Mouse (Mus musculus): ENCODE measurements around the gene Slc41a3. TPM values are rescaled to one million over a fixed set of nuclear protein-coding genes. Genes with fewer than 3 reads are reported as not detected.
"Not testable (repeated sequence)": the region's sequence is repeated elsewhere in the genome, so short reads cannot be mapped to it uniquely, and the experiment has no call there.

The Slc41a3 gene
- polyA plus RNA-seq, 1 experiment from 2014 or later: 5.6 TPM

- no peak for ATAC-seq (replicated peaks; ENCODE audit: low FRiP score, low read depth)
- no peak overlapping the region for H3K27ac ChIP-seq
These were observed 20.2 kb downstream of the Slc41a3 start for GRCm38 (mm10) chr6:90624733-90625132.

GRCm38 (mm10) chr6:90625207-90625994, 20.9 kb downstream of the Slc41a3 start:
- H3K36me3 ChIP-seq (ENCODE audit: insufficient read depth, low read length): no peaks in the 10 kb centered on the region
- H3K4me2 ChIP-seq (ENCODE audit: low read length): no peak overlapping the region
- no peak overlapping the region for H3K27ac ChIP-seq
- TF ChIP-seq CTCF (IDR thresholded peaks at IDR 0.05; ENCODE audit: low read depth): 0 out of 2 replicates have a peak, but pooled peaks have one; percentile 26
- no peak overlapping the region for H3K9ac ChIP-seq (ENCODE audit: low read depth, low read length)
- no peak overlapping the region for H3K4me3 ChIP-seq (replicated peaks; ENCODE audit: low read depth, low read length)
- H3K4me1 ChIP-seq (replicated peaks; ENCODE audit: insufficient read depth, low read length): peaks cover 8% of the 10 kb centered on the region; the same call in 1 of the 2 replicates
- no peaks in the 10 kb centered on the region for H3K9me3 ChIP-seq (replicated peaks; ENCODE audit: low read length)
- ATAC-seq (replicated peaks; ENCODE audit: low FRiP score, low read depth): no peak
- no peak for DNase-seq (ENCODE audit: low spot score)
- 80% methylated on average over 7 of the region's 7 CpGs for WGBS
- H3K27me3 ChIP-seq (ENCODE audit: insufficient read depth, low read length): no peaks in the 10 kb centered on the region

More at GRCm38 (mm10) chr6:90624733-90625132, 20.2 kb downstream of the Slc41a3 start:
- Histone ChIP-seq H3K4me2 (ENCODE audit: low read length) (no peak overlapping the region), H3K27me3 (ENCODE audit: insufficient read depth, low read length) (no peaks in the 10 kb centered on the region), H3K4me1 (replicated peaks; ENCODE audit: insufficient read depth, low read length) (peaks cover 11% of the 10 kb centered on the region), H3K9ac (ENCODE audit: low read depth, low read length) (no peak overlapping the region), H3K9me3 (replicated peaks; ENCODE audit: low read length) (no peaks in the 10 kb centered on the region), H3K36me3 (ENCODE audit: insufficient read depth, low read length) (no peaks in the 10 kb centered on the region), H3K4me3 (replicated peaks; ENCODE audit: low read depth, low read length) (no peak overlapping the region)
- 67% methylated on average over 11 of the region's 11 CpGs for WGBS
- TF ChIP-seq CTCF (IDR thresholded peaks at IDR 0.05; ENCODE audit: low read depth): no peak
- no peak for DNase-seq (ENCODE audit: low spot score)

- Histone ChIP-seq H3K4me1 (replicated peaks; ENCODE audit: insufficient read depth, low read length) (0 out of 2 replicates have a peak, but pooled peaks cover 5% of the 10 kb centered on the region), H3K27ac (no peak overlapping the region), H3K4me3 (replicated peaks; ENCODE audit: low read depth, low read length) (no peak overlapping the region), H3K27me3 (ENCODE audit: insufficient read depth, low read length) (no peaks in the 10 kb centered on the region), H3K36me3 (ENCODE audit: insufficient read depth, low read length) (no peaks in the 10 kb centered on the region), H3K9ac (ENCODE audit: low read depth, low read length) (no peak overlapping the region), H3K9me3 (replicated peaks; ENCODE audit: low read length) (no peaks in the 10 kb centered on the region), H3K4me2 (ENCODE audit: low read length) (no peak overlapping the region)
- no peak for TF ChIP-seq CTCF (IDR thresholded peaks at IDR 0.05; ENCODE audit: low read depth)
- no peak for DNase-seq (ENCODE audit: low spot score)
- no peak for ATAC-seq (replicated peaks; ENCODE audit: low FRiP score, low read depth)
- 89% methylated on average over 4 of the region's 4 CpGs for WGBS
These were observed 23.0 kb downstream of the Slc41a3 start for GRCm38 (mm10) chr6:90627556-90627955.

- DNase-seq (ENCODE audit: low spot score): no peak
- H3K9me3 ChIP-seq (replicated peaks; ENCODE audit: low read length): no peaks in the 10 kb centered on the region
- no peak for ATAC-seq (replicated peaks; ENCODE audit: low FRiP score, low read depth)
- no peak overlapping the region for H3K4me2 ChIP-seq (ENCODE audit: low read length)
- no peaks in the 10 kb centered on the region for H3K36me3 ChIP-seq (ENCODE audit: insufficient read depth, low read length)
- 0 out of 2 replicates have a peak, but pooled peaks cover 5% of the 10 kb centered on the region for H3K4me1 ChIP-seq (replicated peaks; ENCODE audit: insufficient read depth, low read length)
- H3K4me3 ChIP-seq (replicated peaks; ENCODE audit: low read depth, low read length): no peak overlapping the region
- no peak overlapping the region for H3K9ac ChIP-seq (ENCODE audit: low read depth, low read length)
- H3K27me3 ChIP-seq (ENCODE audit: insufficient read depth, low read length): no peaks in the 10 kb centered on the region
- 82% methylated on average over 6 of the region's 6 CpGs for WGBS
- TF ChIP-seq CTCF (IDR thresholded peaks at IDR 0.05; ENCODE audit: low read depth): no peak
- no peak overlapping the region for H3K27ac ChIP-seq
These were observed 25.0 kb downstream of the Slc41a3 start for GRCm38 (mm10) chr6:90629506-90629905.

- Histone ChIP-seq H3K4me1 (replicated peaks; ENCODE audit: insufficient read depth, low read length) (0 out of 2 replicates have a peak, but pooled peaks cover under 1% of the 10 kb centered on the region), H3K27ac (no peak overlapping the region), H3K9ac (ENCODE audit: low read depth, low read length) (no peak overlapping the region), H3K36me3 (ENCODE audit: insufficient read depth, low read length) (no peaks in the 10 kb centered on the region), H3K4me3 (replicated peaks; ENCODE audit: low read depth, low read length) (no peak overlapping the region), H3K9me3 (replicated peaks; ENCODE audit: low read length) (no peaks in the 10 kb centered on the region), H3K4me2 (ENCODE audit: low read length) (no peak overlapping the region), H3K27me3 (ENCODE audit: insufficient read depth, low read length) (no peaks in the 10 kb centered on the region)
- DNase-seq (ENCODE audit: low spot score): no peak
- no peak for ATAC-seq (replicated peaks; ENCODE audit: low FRiP score, low read depth)
- WGBS: 93% methylated on average over 7 of the region's 7 CpGs
- TF ChIP-seq CTCF (IDR thresholded peaks at IDR 0.05; ENCODE audit: low read depth): no peak
These were observed 25.9 kb downstream of the Slc41a3 start for GRCm38 (mm10) chr6:90630427-90630826.

GRCm38 (mm10) chr6:90632526-90632925, 28.0 kb downstream of the Slc41a3 start:
- not testable (repeated sequence) for H3K9me3 ChIP-seq (replicated peaks; ENCODE audit: low read length); H3K4me1 ChIP-seq (replicated peaks; ENCODE audit: insufficient read depth, low read length); H3K27me3 ChIP-seq (ENCODE audit: insufficient read depth, low read length); DNase-seq (ENCODE audit: low spot score); ATAC-seq (replicated peaks; ENCODE audit: low FRiP score, low read depth); H3K9ac ChIP-seq (ENCODE audit: low read depth, low read length); H3K27ac ChIP-seq; H3K36me3 ChIP-seq (ENCODE audit: insufficient read depth, low read length); H3K4me3 ChIP-seq (replicated peaks; ENCODE audit: low read depth, low read length); H3K4me2 ChIP-seq (ENCODE audit: low read length)
- 76% methylated on average over 3 of the region's 3 CpGs for WGBS
- TF ChIP-seq CTCF (IDR thresholded peaks at IDR 0.05; ENCODE audit: low read depth): peak; percentile 61
